Mouse (Mus musculus) naive thymus-derived CD4-positive, alpha-beta T cell, adult 2 months (primary cell): ENCODE measurements around the gene Angel2.
A peak's percentile ranks its signal among the peaks of the same experiment; 100 is the strongest.
"Not testable (repeated sequence)": the region's sequence is repeated elsewhere in the genome, so short reads cannot be mapped to it uniquely, and the experiment has no call there.

ENCODE experiments used
- DNase-seq: peaks from one replicate; pipeline ENCODE4 v3.0.0-alpha.2; 2011; ENCODE audit warnings: low read depth

Angel2 gene

GRCm38 (mm10) chr1:190924812-190925211, at the start of gene Angel2:
Gene Angel2 (plus strand): TSS chr1:190925112.
- DNase-seq, result not testable (repeated sequence)

GRCm38 (mm10) chr1:190875751-190876150, 49.2 kb upstream of the Angel2 start:
- no peak for DNase-seq

DNA sequence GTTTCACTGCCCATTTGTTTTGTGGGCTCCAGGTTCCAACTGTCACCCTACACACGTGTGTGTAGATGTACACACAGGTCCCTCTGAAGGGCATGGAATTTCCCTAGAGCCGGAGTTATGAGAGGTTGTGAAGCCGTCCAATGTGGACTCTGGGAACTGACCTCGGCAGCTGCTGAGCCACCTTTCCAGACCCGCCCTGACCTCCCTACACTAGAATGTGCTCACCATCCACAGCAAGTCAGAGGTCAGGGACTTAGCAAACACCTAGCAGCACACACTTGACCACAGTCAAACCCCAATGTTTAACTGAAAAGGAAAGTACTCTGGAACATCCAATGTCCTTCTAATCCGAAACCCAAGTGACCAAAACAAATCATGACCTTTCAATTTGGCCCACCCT, 44.3 kb upstream of the Angel2 start:
- DNase-seq, result no peak

- peak; percentile 72 for DNase-seq
These were observed 43.5 kb upstream of the Angel2 start for GRCm38 (mm10) chr1:190881422-190881821.

DNA sequence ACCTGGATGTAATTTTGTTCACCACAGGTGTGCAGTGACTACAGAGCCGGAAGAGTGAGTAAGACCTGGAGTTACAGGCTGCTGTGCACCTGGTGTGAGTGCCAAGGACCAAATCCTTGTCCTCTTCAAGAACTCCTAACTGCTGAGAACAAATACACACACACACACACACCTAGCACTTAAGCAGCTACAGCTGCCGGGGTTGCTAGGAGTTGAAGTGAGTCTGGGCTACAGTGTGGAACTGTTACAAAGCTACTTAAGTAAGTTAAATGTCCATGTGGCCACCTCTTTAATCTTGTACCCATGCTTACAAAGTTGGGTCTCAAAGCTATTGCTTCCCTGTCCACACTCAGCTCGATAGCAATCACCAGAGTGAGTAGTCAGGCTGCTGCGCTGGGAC, 38.9 kb upstream of the Angel2 start:
- DNase-seq, result no peak

- DNase-seq, result no peak
These were observed 36.9 kb upstream of the Angel2 start for GRCm38 (mm10) chr1:190888031-190888430.

GRCm38 (mm10) chr1:190888646-190889045, 36.3 kb upstream of the Angel2 start:
- DNase-seq, result no peak

- no peak for DNase-seq
These were observed 31.2 kb upstream of the Angel2 start for GRCm38 (mm10) chr1:190893559-190894167.

- DNase-seq, result no peak
These were observed 26.7 kb upstream of the Angel2 start for GRCm38 (mm10) chr1:190898186-190898585.

GRCm38 (mm10) chr1:190898899-190899575, 25.9 kb upstream of the Angel2 start:
- no peak for DNase-seq

- DNase-seq, result no peak
These were observed 23.8 kb upstream of the Angel2 start for GRCm38 (mm10) chr1:190901082-190901481.

GRCm38 (mm10) chr1:190904136-190904535, 20.8 kb upstream of the Angel2 start:
- DNase-seq, result no peak

- no peak for DNase-seq
These were observed 20.2 kb upstream of the Angel2 start for GRCm38 (mm10) chr1:190904714-190905113.

- no peak for DNase-seq
These were observed 14.1 kb upstream of the Angel2 start for GRCm38 (mm10) chr1:190910836-190911235.

DNA sequence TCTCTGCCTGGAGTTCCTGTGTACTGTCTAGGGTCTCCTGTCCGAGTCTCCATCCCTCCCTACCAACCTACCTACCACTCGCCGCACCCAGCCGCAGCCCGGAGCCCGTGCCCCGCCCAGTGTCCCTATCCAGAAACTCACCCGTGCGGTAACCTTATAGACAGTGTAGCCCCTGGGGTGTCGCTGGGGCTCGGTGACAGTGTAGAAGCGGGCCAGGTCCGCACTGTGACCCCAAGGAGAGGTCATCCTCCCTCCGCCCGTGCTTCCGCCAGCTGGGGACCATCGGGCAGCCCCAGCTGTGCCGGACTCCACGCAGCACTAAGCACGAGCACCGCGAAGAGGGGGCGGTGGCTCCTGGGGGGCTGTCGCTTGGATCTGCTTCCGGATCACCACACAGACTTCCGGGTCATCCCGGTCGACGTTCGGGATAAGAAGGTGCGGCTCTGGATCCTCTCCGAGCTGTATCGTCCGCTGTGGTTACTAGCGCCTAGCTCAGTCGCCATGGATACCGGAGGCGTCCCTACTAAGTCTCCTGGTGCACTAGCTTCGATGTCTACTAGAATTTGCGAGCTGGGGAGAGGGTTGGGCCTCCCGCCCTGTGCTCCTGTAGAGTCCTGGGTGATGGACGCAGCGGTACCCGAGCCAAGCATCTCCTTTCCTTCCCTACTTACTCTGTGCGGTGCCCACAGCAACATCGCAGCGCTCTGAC, 13.3 kb upstream of the Angel2 start, which contains the start of gene Rps6kc1:
Rps6kc1 (minus strand) TSS at position 356 of the 709 bp plus-strand sequence.
- DNase-seq, result peak; percentile 67

DNA sequence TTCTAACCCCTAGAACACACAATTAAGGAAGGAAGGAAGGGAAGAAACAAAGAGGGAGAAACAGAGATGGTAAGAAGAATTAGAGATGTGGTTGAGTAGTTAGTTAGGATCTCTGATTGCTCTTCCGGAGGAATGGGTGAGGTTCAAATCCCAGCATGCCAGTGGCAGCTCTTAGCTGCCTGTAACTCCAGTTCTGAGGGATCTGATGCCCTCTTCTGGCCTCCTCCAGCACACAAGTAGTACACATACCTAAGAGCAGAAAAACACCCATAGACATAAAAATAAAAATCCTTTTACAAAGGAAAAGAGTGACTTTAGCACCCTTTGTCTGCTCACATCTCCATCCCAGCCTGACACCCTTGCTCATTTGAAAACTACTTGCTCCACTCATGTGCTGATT, 12.3 kb upstream of the Angel2 start:
- DNase-seq, result no peak

DNA sequence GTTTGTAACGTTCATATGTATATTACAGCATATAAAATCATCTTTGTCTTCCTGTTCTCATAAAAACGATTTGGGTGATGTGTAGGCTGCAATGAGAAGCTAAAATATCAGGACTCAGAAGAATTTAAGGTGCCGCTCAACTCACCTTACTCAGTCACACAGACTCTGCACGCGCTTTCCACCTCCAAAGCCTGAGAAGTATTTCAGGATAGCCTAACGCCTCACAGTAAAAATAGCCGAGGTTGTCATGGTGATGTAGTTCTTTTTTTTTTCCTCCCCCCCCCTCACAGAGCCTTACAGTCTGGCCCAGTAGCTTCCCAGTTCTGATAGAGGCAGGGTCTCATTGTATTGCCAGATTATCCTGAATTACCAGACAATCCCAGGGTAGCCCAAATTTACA, 6.0 kb upstream of the Angel2 start:
- DNase-seq, result no peak

DNA sequence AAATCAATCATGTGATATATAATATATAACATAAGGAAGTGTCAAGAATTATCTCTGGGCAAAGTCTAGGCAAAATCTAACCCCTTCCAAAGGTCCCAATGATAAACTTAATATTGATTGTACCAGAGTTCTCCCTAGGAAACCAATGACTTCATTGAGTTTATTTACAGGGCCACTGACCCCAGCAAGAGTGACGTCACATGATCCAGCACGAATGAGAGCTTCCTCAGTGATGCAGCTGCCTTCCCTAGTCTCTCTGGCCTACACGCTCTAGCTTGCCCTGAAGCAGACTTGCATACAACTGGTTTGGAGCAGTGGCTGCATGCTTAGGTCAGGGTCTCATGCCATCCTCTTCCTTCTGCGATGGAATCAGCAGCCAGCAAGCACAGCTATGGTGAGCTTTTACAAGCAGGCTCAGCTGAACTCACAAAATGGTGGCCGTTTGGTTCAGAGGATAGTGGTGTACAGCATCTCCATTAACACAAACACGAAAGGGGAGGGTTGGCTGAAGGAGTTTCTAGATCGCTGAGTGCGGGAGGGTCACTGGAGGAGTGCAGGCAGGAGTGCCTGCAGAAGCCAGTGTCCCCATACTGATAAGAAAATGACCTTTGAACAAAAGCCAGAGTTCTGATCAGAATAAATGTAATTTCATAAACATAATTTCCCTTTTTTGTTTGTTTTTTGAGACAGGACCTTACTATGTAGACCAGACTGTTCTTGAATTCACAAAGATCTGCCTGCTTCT, 5.0 kb upstream of the Angel2 start:
- no peak for DNase-seq

DNA sequence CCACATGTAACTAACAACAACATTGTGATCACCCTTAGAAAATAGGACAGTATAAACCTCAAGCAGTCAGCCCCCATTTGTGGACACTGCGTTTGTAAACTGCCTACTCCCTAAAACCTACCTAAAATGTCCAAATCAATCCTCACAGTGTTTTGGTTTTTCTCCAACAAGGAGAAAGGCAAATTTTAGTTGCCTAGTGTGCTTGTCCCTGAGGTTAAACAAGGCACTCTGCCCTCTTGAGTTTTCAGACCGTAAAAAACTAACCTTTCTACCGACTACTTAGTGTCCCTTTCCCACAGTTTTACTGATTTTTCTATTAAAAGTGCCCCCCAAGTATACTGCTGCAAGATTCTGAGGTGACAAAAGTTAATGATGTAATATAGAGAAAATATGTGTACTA, 2.4 kb downstream of the Angel2 start:
- DNase-seq, result no peak

- DNase-seq, result no peak
These were observed 2.9 kb downstream of the Angel2 start for GRCm38 (mm10) chr1:190927751-190928369.

DNA sequence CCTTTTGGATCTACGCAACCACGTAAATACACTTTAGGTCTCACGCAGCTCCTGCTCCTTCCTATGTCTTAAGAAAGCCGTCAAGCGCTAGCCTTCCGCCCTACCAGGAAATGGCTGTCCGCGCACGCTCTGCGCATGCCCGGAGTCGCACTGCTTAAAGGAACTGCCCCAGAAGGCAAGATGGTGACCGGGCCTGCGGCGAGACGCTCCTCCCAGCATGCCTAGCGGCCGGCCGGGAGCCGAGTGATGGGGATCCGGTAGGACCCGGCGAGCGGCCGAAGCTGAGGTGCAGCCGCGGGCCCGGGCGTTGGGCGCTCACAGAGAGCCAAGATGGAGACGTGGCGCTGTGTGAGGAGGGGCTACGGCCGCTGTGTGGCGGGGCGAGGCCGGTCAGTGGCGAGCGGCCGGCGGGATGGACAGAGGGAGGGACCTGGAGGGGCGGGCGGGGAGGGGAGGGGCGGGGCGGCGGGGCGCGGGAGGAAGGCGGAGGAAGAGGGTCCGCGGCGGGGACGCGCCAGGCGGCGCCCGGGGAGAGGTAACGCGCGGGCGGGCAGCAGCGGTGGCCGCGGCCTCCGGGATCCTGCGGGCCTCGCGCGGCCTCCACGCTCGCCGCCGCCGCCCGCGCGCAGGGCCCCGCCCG, 3.6 kb downstream of the Angel2 start:
- peak; percentile 99 for DNase-seq
